Mouse (Mus musculus): ENCODE data around the gene Tril.

- no peak for TF ChIP-seq CTCF (IDR thresholded peaks at IDR 0.05; ENCODE audit: low read depth, low read length)
- TF ChIP-seq GATA2 (IDR thresholded peaks at IDR 0.05; ENCODE audit: borderline replicate concordance, low read depth, low read length), result no peak
- no peak for TF ChIP-seq GATA1 (IDR thresholded peaks at IDR 0.05; ENCODE audit: borderline replicate concordance, low read length)
- no peak for TF ChIP-seq TAL1 (conservative IDR thresholded peaks at IDR 0.05; ENCODE audit: low read depth, low read length)
These were observed 11.8 kb downstream of the Tril start for GRCm38 (mm10) chr6:53808801-53809200.

All from G1E (cell line).